ENCODE assay signal across 8 mouse cellular contexts in genomic region chr12:84450718-84451646, GRCm38 (mm10). TPM values are rescaled to one million over a fixed set of nuclear protein-coding genes. Genes with fewer than 3 reads are reported as not detected.
DNase-seq lines count a peak whose midpoint lies in the region; ATAC-seq lines count a peak whose summit lies in the region.

Gene Aldh6a1 (minus strand): TSS chr12:84451004.
Gene Lin52 (plus strand): TSS chr12:84451422.

- WGBS in heart, embryonic 13.5 days = under 1% methylated on average over 49 of the region's 49 CpGs
- under 1% methylated on average over 48 of the region's 49 CpGs for WGBS in liver, embryonic 12.5 days (ENCODE audit: insufficient replicate concordance)
- WGBS in stomach, embryonic 15.5 days = under 1% methylated on average over 49 of the region's 49 CpGs

- peak; percentile 98 for ATAC-seq in heart, embryonic 13.5 days (ENCODE audit: extremely low read depth, insufficient number of reproducible peaks, low FRiP score, low TSS enrichment)
- peak; percentile 97 for ATAC-seq in liver, embryonic 12.5 days
- peak; percentile 99 for ATAC-seq in stomach, embryonic 15.5 days (ENCODE audit: insufficient read depth, low FRiP score, low read depth)

- no peaks in the 10 kb centered on the region for H3K9me3 ChIP-seq in heart, embryonic 13.5 days
- no peaks in the 10 kb centered on the region for H3K9me3 ChIP-seq in liver, embryonic 12.5 days (replicated peaks)
- H3K9me3 ChIP-seq in stomach, embryonic 15.5 days = no peaks in the 10 kb centered on the region

- H3K4me2 ChIP-seq in heart, embryonic 13.5 days = peak within 1 kb of the TSS; percentile 98
- H3K4me2 ChIP-seq in liver, embryonic 12.5 days = peak within 1 kb of the TSS; percentile 97
- peak within 1 kb of the TSS; percentile 90 for H3K4me2 ChIP-seq in stomach, embryonic 15.5 days

- H3K36me3 ChIP-seq in heart, embryonic 13.5 days = peaks cover 2% of the 10 kb centered on the region; the same call in 1 of the 2 replicates
- H3K36me3 ChIP-seq in liver, embryonic 12.5 days = peaks cover 14% of the 10 kb centered on the region
- H3K36me3 ChIP-seq in stomach, embryonic 15.5 days = no peaks in the 10 kb centered on the region

- peaks cover 16% of the 10 kb centered on the region; the same call in 1 of the 2 replicates for H3K27me3 ChIP-seq in heart, embryonic 13.5 days (replicated peaks)
- peaks cover 23% of the 10 kb centered on the region for H3K27me3 ChIP-seq in liver, embryonic 12.5 days (replicated peaks)
- H3K27me3 ChIP-seq in stomach, embryonic 15.5 days (replicated peaks) = no peaks in the 10 kb centered on the region

- H3K4me1 ChIP-seq in brown adipose tissue, adult 24 weeks (ENCODE audit: control insufficient read depth, insufficient read depth, insufficient read length, low read length) = no peaks in the 10 kb centered on the region
- peaks cover 28% of the 10 kb centered on the region for H3K4me1 ChIP-seq in heart, embryonic 13.5 days
- H3K4me1 ChIP-seq in liver, embryonic 12.5 days = peaks cover 43% of the 10 kb centered on the region
- peaks cover 11% of the 10 kb centered on the region for H3K4me1 ChIP-seq in stomach, embryonic 15.5 days

- peak within 1 kb of the TSS; percentile 36 for H3K27ac ChIP-seq in brown adipose tissue, adult 24 weeks (replicated peaks; ENCODE audit: low read depth, low read length)
- H3K27ac ChIP-seq in heart, embryonic 13.5 days (replicated peaks) = peak within 1 kb of the TSS; percentile 86
- H3K27ac ChIP-seq in liver, embryonic 12.5 days = peak within 1 kb of the TSS; percentile 81
- H3K27ac ChIP-seq in stomach, embryonic 15.5 days = peak within 1 kb of the TSS; percentile 78

- peak; percentile 98 for DNase-seq in CD4-positive, CD25-positive, alpha-beta regulatory T cell, adult 2 months (ENCODE audit: low read depth, low spot score)
- DNase-seq in fat pad, adult 2 months (ENCODE audit: extremely low read depth, low read depth, low spot score) = peak; percentile 100
- DNase-seq in kidney, postnatal 10 days = peak; percentile 98
- DNase-seq in natural killer cell, adult 2 months (ENCODE audit: low spot score in 2 of 2) = peak; percentile 95 to 97

- peak within 1 kb of the TSS; percentile 89 for H3K9ac ChIP-seq in heart, embryonic 13.5 days
- peak within 1 kb of the TSS; percentile 85 for H3K9ac ChIP-seq in liver, embryonic 12.5 days
- H3K9ac ChIP-seq in stomach, embryonic 15.5 days = peak within 1 kb of the TSS; percentile 61

- peak within 1 kb of the TSS; percentile 71 for H3K4me3 ChIP-seq in brown adipose tissue, adult 24 weeks (ENCODE audit: insufficient read depth, low read depth, low read length)
- H3K4me3 ChIP-seq in heart, embryonic 13.5 days = peak within 1 kb of the TSS; percentile 82
- H3K4me3 ChIP-seq in liver, embryonic 12.5 days = peak within 1 kb of the TSS; percentile 93
- peak within 1 kb of the TSS; percentile 71 for H3K4me3 ChIP-seq in stomach, embryonic 15.5 days (replicated peaks)

RNA-seq across cellular contexts. Expression of gene Aldh6a1, which starts in this region (rescaled TPM):
- polyA plus RNA-seq in brown adipose tissue, adult 24 weeks (2012; ENCODE audit: insufficient read depth, insufficient read length, missing spikeins) = 442 and 528 TPM in 2 replicates
- 36.1 and 38.5 TPM in 2 replicates for polyA plus RNA-seq in heart, embryonic 13.5 days (2015; fragmentation: Nextera tagmentation; extraction: Ambion mirVana)
- polyA plus RNA-seq in liver, embryonic 12.5 days (2016; fragmentation: Nextera tagmentation; extraction: Ambion mirVana) = 17.4 and 17.9 TPM in 2 replicates
- 35.4 and 39.3 TPM in 2 replicates for polyA plus RNA-seq in stomach, embryonic 15.5 days (2015; fragmentation: Nextera tagmentation; extraction: Ambion mirVana)

RNA-seq across cellular contexts. Expression of gene Lin52, which starts in this region (rescaled TPM):
- polyA plus RNA-seq in brown adipose tissue, adult 24 weeks (2012; ENCODE audit: insufficient read depth, insufficient read length, missing spikeins) = 13.7 and 19.7 TPM in 2 replicates
- polyA plus RNA-seq in heart, embryonic 13.5 days (2015; fragmentation: Nextera tagmentation; extraction: Ambion mirVana) = 12.9 and 13.5 TPM in 2 replicates
- polyA plus RNA-seq in liver, embryonic 12.5 days (2016; fragmentation: Nextera tagmentation; extraction: Ambion mirVana) = 15.3 and 15.5 TPM in 2 replicates
- 15.5 and 16.1 TPM in 2 replicates for polyA plus RNA-seq in stomach, embryonic 15.5 days (2015; fragmentation: Nextera tagmentation; extraction: Ambion mirVana)

Comparison
In these comparisons a context has a peak if more than half of its experiments do, and no peak if none do; other contexts are left out.
1. Peak in every context shown above with its lines: DNase-seq, ATAC-seq, H3K4me3 ChIP-seq and H3K27ac ChIP-seq.
2. RNA of gene Aldh6a1 (polyA plus RNA-seq): 442 to 528 TPM in brown adipose tissue, adult 24 weeks; 36.1 to 38.5 TPM in heart, embryonic 13.5 days, 35.4 to 39.3 TPM in stomach, embryonic 15.5 days and 17.4 to 17.9 TPM in liver, embryonic 12.5 days; every median in the first group is over 10 times any median in the second.
3. H3K27ac ChIP-seq: peak in every context shown above with its lines; median percentile 86 in heart, embryonic 13.5 days; 81 in liver, embryonic 12.5 days; 78 in stomach, embryonic 15.5 days; 36 in brown adipose tissue, adult 24 weeks.